Mouse (Mus musculus) midbrain, embryonic 15.5 days (tissue): ENCODE results near the gene Pde6d. TPM values are rescaled to one million over a fixed set of nuclear protein-coding genes. Genes with fewer than 3 reads are reported as not detected.

Experiments
- ATAC-seq: fragments of 200-750 bp; cut with Nextera tagmentation; replicated peaks from 2 replicates; pipeline ENCODE4 v1.8.0; 2017; ENCODE audit warnings: moderate TSS enrichment
- H3K27ac ChIP-seq: fragments of 300-500 bp; sonication (generic); 2 replicates; pipeline ENCODE4 v1.5.1; 2015; ENCODE audit warnings: mild to moderate bottlenecking, inconsistent platforms
- H3K27me3 ChIP-seq: fragments of 300-500 bp; sonication (generic); replicated peaks from 2 replicates; pipeline ENCODE4 v1.6.1; 2015; ENCODE audit warnings: inconsistent platforms
- H3K36me3 ChIP-seq: fragments of 300-500 bp; sonication (generic); replicated peaks from 2 replicates; pipeline ENCODE4 v1.6.1; 2015; ENCODE audit warnings: inconsistent platforms
- H3K4me1 ChIP-seq: fragments of 300-500 bp; sonication (generic); 2 replicates; pipeline ENCODE4 v1.6.1; 2015; ENCODE audit warnings: inconsistent platforms
- H3K4me2 ChIP-seq: fragments of 300-500 bp; sonication (generic); 2 replicates; pipeline ENCODE4 v1.6.1; 2015; ENCODE audit warnings: inconsistent platforms, mild to moderate bottlenecking, moderate library complexity
- H3K4me3 ChIP-seq: fragments of 300-500 bp; sonication (generic); 2 replicates; pipeline ENCODE4 v1.5.1; 2015; ENCODE audit warnings: mild to moderate bottlenecking, inconsistent platforms
- H3K9ac ChIP-seq: fragments of 300-500 bp; sonication (generic); 2 replicates; pipeline ENCODE4 v1.6.1; 2015; ENCODE audit warnings: mild to moderate bottlenecking, inconsistent platforms
- H3K9me3 ChIP-seq: fragments of 300-500 bp; sonication (generic); 2 replicates; pipeline ENCODE4 v1.6.1; 2016; ENCODE audit warnings: inconsistent platforms
- whole genome bisulfite sequencing: fragments of 180-500 bp; shearing (Covaris S2); methylation state at CpG from one replicate; pipeline ENCODE4 v1.1.7; 2015; ENCODE audit warnings: mixed read lengths; 5-methylcytosine and 5-hydroxymethylcytosine counted together
- polyA plus RNA-seq: library from polyadenylated mRNA; unstranded; fragments of >200 nt; fragmentation: Nextera tagmentation; extraction: Ambion mirVana; gene quantifications from 2 replicates; pipeline ENCODE4 v1.2.1, GENCODE M21; 2015

Gene Pde6d
- polyA plus RNA-seq, 1 experiment from 2014 or later = 103 TPM

- Histone ChIP-seq H3K4me3 (no peak overlapping the region), H3K9ac (no peak overlapping the region), H3K27ac (no peak overlapping the region), H3K4me2 (no peak overlapping the region), H3K9me3 (no peaks in the 10 kb centered on the region), H3K36me3 (no peaks in the 10 kb centered on the region), H3K27me3 (no peaks in the 10 kb centered on the region), H3K4me1 (peaks cover 16% of the 10 kb centered on the region)
- no peak for ATAC-seq
- WGBS = 84% methylated on average over 3 of the region's 3 CpGs
These were observed 88.6 kb downstream of the Pde6d start for GRCm38 (mm10) chr1:86493783-86494182.

Other genes with a start within 250 kb of the Pde6d start
- gene Ncl, start 223.2 kb downstream of the Pde6d start, polyA plus RNA-seq = 184 and 193 TPM in 2 replicates
- gene Nmur1, start 156.4 kb downstream of the Pde6d start, polyA plus RNA-seq = 0.61 TPM in 1 of 2 replicates, not detected in the other
- not detected in 2 replicates for gene Tex44, start 156.3 kb downstream of the Pde6d start, polyA plus RNA-seq
- gene Ptma, start 55.9 kb downstream of the Pde6d start, polyA plus RNA-seq = 1,373 and 1,532 TPM in 2 replicates
- gene Cops7b, start 275 bp upstream of the Pde6d start, polyA plus RNA-seq = 67.3 and 68.9 TPM in 2 replicates
- gene Nppc, start 87.9 kb upstream of the Pde6d start, polyA plus RNA-seq = 3.3 and 4.3 TPM in 2 replicates
- gene Dis3l2, start 121.2 kb upstream of the Pde6d start, polyA plus RNA-seq = 42.7 and 44.3 TPM in 2 replicates